Mouse (Mus musculus) Patski (cell line): ENCODE measurements around the gene Agpat1. TPM values are rescaled to one million over a fixed set of nuclear protein-coding genes. Genes with fewer than 3 reads are reported as not detected.

Source experiments
- ATAC-seq: fragments of 100-300 bp; one replicate; pipeline ENCODE4 v1.8.0; 2021
- CTCF ChIA-PET: fragments of 350-600 bp; sonication (Branson Sonifier 250); formaldehyde crosslinking; loops from one replicate; lab custom pipeline; 2022; ENCODE audit warnings: inconsistent platforms; lab: Charles Lee
- POLR2A ChIA-PET: fragments of 350-600 bp; sonication (Branson Sonifier 250); formaldehyde crosslinking; loops from one replicate; lab custom pipeline; 2022; ENCODE audit warnings: antibody characterized with exemption, inconsistent platforms; lab: Charles Lee
- DNase-seq: peaks from one replicate; pipeline ENCODE4 v3.0.0-alpha.2; 2011; ENCODE audit warnings: low read depth, low spot score
- H3K27me3 ChIP-seq: fragments of 371-371 bp; one replicate; pipeline ENCODE4 v1.5.1; 2021
- CTCF ChIP-seq: fragments of 100-300 bp; IDR thresholded peaks from one replicate; pipeline ENCODE4 v1.5.1; 2021
- in situ Hi-C: fragments of 300-500 bp; cut with MboI; formaldehyde crosslinking; loops from 3 replicates; pipeline ENCODE4 v1.11.1; 2018; ENCODE audit warnings: low pct_unique_long_range_greater_than_20kb, mixed read lengths
- polyA plus RNA-seq: library from polyadenylated mRNA; unstranded; gene quantifications from one replicate; pipeline ENCODE4 v1.2.3, GENCODE M21; 2021

The Agpat1 gene
- polyA plus RNA-seq, 1 experiment from 2014 or later, result 128 TPM

GRCm38 (mm10) chr17:34591029-34591993 is 12.8 kb upstream of the Agpat1 start, which contains the start of gene Pbx2:
Pbx2 (plus strand) TSS chr17:34591266.
- H3K27me3 ChIP-seq, result no peaks in the 10 kb centered on the region
- ATAC-seq (no peak), DNase-seq (no peak)
- in situ Hi-C loops, result no loop called here
- TF ChIP-seq CTCF, result no peak
- CTCF ChIA-PET, result no interaction called here
- POLR2A ChIA-PET, result interaction anchor here (1.0 to 2.3 kb wide), 4 partner anchors 8 to 35 kb away, joined by 3 to 12 read pairs (median 4); partner anchors contain the start of gene Agpat1

- no peaks in the 10 kb centered on the region for H3K27me3 ChIP-seq
- DNase-seq (no peak), ATAC-seq (peak; percentile 21)
- in situ Hi-C loops, result no loop called here
- no peak for TF ChIP-seq CTCF
- ChIA-PET CTCF (no interaction called here), POLR2A (interaction anchor here (3.4 kb wide), 1 partner anchor 12 kb away, joined by 28 read pairs; the partner anchor contains the start of genes Agpat1 and Rnf5)
These were observed 12.1 kb upstream of the Agpat1 start for GRCm38 (mm10) chr17:34591994-34592375.

- ChIA-PET CTCF (no interaction called here), POLR2A (interaction anchor here (3.4 kb wide), 1 partner anchor 11 kb away, joined by 28 read pairs; the partner anchor contains the start of genes Agpat1 and Rnf5)
- TF ChIP-seq CTCF, result no peak
- H3K27me3 ChIP-seq, result no peaks in the 10 kb centered on the region
- ATAC-seq (peak; percentile 15), DNase-seq (no peak)
- in situ Hi-C loops, result no loop called here
These were observed 11.2 kb upstream of the Agpat1 start for GRCm38 (mm10) chr17:34592581-34593549.

GRCm38 (mm10) chr17:34593752-34594525 is 10.1 kb upstream of the Agpat1 start:
- DNase-seq, result no peak
- TF ChIP-seq CTCF, result no peak
- POLR2A ChIA-PET, result interaction anchor here (0.7 to 3.4 kb wide), 2 partner anchors 10 to 42 kb away, joined by 3 to 28 read pairs; partner anchors contain the start of genes Agpat1 and Rnf5
- no peak for ATAC-seq
- in situ Hi-C loops, result no loop called here
- H3K27me3 ChIP-seq, result no peaks in the 10 kb centered on the region
- CTCF ChIA-PET, result no interaction called here

GRCm38 (mm10) chr17:34596098-34596497 is 8.0 kb upstream of the Agpat1 start:
- no peaks in the 10 kb centered on the region for H3K27me3 ChIP-seq
- ChIA-PET POLR2A (no interaction called here), CTCF (interaction anchor here (1.1 kb wide), 1 partner anchor 9 kb away, joined by 4 read pairs; no protein-coding TSS in a partner anchor)
- DNase-seq, result no peak
- no peak for TF ChIP-seq CTCF
- in situ Hi-C loops, result no loop called here
- no peak for ATAC-seq

GRCm38 (mm10) chr17:34597566-34598095 is 6.4 kb upstream of the Agpat1 start, which contains the start of gene Ager:
Ager (plus strand) TSS chr17:34597862.
- in situ Hi-C loops, result no loop called here
- no peak for ATAC-seq
- POLR2A ChIA-PET, result interaction anchor here (2.0 kb wide), 1 partner anchor 10 kb away, joined by 6 read pairs; no protein-coding TSS in a partner anchor
- no peaks in the 10 kb centered on the region for H3K27me3 ChIP-seq
- CTCF ChIA-PET, result no interaction called here
- no peak for TF ChIP-seq CTCF
- DNase-seq, result no peak

GRCm38 (mm10) chr17:34599891-34600290 is 4.2 kb upstream of the Agpat1 start:
- no peaks in the 10 kb centered on the region for H3K27me3 ChIP-seq
- DNase-seq (no peak), ATAC-seq (no peak)
- no peak for TF ChIP-seq CTCF
- CTCF ChIA-PET, result interaction anchor here (0.8 kb wide), 1 partner anchor 10 kb away, joined by 3 read pairs; the partner anchor contains the start of gene Gpsm3
- in situ Hi-C loops, result no loop called here
- POLR2A ChIA-PET, result interaction anchor here (1.0 kb wide), 1 partner anchor 9 kb away, joined by 3 read pairs; the partner anchor contains the start of gene Pbx2

GRCm38 (mm10) chr17:34601796-34602195 is 2.3 kb upstream of the Agpat1 start:
- in situ Hi-C loops, result no loop called here
- no peak for TF ChIP-seq CTCF
- DNase-seq (no peak), ATAC-seq (no peak)
- CTCF ChIA-PET, result no interaction called here
- no peaks in the 10 kb centered on the region for H3K27me3 ChIP-seq
- POLR2A ChIA-PET, result interaction anchor here (0.9 to 5.4 kb wide), 4 partner anchors 8 to 43 kb away, joined by 3 to 28 read pairs (median 4); partner anchors contain the start of genes Fkbpl and Pbx2
